Mouse (Mus musculus) c-Kit-positive CD71-positive TER-119-positive erythroid progenitor cells, embryonic 14.5 days (primary cell): ENCODE data around the gene Btg1.

Experiments
- DNase-seq: peaks from one replicate; pipeline ENCODE4 v3.0.0-alpha.2; 2013; ENCODE audit warnings: low spot score

Gene Btg1

DNA sequence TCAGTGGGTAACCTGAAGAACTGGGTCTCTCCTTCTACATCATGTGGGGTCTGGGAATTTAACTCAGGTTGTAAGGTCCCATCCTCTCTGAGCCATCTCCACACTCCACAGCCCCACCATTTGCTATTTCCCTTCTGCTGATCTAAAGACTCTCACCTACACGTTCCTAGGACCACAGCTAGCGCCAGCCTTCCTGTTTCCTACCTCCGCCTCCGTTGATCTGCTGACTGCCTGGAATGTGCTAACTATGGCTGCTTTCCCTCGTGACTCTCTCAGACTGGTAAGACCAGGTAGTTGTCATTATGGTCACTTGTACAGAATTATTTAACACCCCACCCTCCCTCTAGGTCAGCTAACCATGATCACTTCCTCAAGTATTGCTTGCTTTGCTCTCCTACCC, 13.3 kb downstream of the Btg1 start:
- no peak for DNase-seq

DNA sequence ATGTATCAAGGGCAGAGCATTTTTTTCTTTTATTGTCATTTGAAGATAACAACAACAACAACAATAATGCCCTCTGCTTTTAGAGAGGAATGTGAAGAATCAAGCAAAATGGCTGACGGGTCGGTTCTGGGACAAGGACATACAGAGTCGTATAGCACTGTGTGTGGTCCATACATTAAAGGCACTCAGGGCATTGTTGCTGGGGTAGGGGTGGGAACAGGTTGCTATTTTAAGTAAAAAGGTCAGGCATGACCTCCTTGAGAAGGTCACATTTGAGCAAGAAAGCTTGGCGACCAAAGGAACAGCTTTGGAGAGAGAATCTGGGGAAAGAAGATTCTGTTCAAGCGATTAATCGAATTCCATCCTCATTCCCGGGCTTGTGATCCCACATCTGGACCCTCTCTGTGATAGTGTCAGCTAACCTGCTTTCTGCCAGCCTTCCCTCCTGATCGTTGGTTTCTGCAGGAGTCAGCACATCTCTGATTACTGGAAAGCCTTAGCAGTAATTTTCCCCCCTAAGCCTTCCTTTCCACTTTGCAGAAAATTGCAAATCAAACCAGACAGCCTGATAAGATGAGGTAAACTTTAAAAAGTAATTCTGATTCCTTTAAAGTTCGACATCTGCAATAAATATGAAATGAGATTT, 14.4 kb downstream of the Btg1 start:
- no peak for DNase-seq

DNA sequence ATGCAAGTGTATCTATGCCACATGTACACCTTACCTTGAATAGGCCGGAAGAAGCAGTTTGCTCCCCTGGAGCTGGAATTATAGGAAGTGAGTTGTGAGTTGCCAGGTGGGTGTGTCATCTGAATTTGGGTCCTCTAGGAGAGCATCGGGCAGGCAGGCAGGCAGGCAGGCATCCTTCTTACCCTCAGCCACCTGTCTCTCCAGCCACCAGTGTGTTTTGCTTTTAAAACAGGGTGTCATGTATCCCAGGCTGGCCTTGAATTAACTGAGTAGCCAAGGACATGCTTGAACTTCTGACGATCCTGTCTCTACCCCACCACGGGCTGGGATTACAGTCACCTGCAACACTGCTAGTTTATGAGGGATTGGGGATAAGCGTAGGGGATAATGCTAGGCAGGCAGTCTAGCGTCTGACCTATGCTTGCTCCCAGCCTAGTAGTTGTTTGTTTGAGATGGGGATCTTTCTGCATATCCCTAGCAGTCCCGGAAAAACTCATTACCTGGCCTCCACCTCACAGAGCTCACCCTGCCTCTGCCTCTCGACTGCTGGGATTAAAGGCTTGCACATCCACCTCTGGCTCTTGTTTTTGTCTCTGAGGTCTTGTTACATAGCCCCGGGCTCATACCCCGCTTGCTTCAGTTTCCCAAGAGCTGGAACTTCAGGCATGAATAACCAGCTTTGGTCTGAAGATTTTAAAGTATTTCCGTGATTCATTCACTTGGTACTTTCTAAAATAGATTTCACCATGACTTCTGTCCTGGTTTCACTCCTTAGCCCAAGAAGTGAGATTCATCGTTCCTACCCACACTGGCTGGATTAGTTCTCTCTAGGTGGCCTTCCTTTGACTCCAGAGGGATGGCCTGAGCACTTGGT, 15.7 kb downstream of the Btg1 start:
- DNase-seq, result no peak

DNA sequence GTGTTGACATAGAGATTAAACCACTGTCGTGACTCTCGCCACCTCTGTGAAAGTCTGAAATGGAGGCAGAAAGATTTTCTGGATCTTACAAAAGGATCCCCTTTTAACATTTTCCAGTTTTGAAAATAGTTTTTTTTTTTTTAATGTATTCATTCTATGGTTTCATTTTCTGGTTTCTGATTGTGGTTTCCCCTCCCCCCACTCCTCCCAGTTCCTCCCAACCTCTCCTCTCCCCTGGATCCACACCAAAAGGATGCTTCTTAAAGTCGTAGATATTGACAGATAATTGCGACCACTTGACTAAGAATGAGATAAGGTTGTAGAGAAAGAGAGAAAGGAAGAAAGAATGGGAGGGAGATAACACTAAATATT, 16.3 kb downstream of the Btg1 start:
- no peak for DNase-seq

DNA sequence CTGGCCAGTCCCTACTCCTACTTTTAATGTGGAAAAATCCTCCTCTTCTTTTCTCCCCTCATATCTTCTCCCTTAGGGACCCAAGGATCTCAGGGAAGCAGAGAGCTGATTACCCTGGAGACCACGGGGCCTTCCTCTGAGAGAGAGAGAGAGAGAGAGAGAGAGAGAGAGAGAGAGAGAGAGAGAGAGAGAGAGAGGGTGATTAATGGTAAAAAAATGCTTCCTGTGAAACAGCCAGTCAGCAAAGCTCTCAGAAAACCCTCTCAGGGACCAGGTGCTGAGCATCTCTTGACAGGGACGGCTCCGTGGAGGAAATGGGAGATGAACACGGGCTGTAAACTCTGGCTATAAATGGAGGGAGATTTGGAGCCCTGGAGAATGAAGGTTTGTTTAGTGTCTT, 18.7 kb downstream of the Btg1 start:
- no peak for DNase-seq

DNA sequence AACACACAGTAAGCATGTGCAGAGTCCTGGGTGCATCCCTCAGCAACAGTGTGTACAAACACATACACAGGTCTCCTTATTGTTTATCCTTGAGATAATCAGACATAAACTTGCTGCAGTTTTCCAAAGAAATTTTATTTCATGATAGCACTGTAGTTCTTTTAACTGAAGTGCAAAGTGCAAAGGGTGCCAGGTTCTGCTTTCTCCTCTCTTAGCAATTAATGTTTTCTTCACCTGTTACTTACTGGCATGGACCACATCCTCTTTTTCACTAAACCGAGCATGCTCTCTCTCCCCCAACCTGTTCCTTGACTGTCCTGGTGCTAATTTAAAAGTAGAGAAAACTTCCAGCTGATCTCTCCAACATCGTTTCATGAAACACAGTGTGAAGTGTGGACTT, 21.7 kb downstream of the Btg1 start:
- no peak for DNase-seq

DNA sequence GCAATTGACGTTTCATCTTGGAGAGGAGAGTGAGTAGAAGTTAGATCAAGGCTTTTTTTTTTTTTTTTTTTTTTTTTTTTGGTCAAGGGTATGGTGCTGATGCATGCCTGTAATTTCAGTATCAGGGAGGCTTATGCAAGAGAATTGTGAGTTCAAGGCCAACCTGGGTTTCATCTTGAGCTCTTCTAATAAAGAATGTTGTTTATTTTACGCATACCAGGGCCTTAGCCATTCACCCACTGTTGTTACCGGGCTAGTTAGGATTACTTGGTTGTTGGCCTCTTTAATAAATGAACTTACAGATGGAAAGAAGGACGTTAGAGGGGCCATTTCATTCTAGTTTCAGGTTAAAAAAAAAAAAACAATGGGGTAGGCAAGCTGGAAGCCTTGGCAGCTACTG, 25.2 kb downstream of the Btg1 start:
- no peak for DNase-seq

DNA sequence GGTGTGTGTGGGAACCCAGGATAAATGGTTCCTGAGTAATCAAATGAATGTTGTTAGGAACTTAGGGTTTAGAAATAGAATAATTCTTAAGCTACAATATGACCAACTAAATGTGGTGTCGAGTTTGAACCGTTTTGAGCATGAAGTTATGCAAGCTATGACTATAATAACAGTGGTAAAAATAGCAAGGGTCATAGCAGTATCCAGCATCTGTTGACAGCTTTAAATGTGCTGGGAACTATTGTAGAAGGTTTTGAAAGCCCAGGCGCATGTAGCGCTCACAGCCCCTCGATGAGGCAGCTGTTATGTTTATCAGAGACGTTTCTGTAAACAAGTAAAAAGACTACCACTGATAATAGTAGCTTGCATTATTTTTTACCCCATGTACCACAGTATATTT, 25.9 kb downstream of the Btg1 start:
- DNase-seq, result no peak

DNA sequence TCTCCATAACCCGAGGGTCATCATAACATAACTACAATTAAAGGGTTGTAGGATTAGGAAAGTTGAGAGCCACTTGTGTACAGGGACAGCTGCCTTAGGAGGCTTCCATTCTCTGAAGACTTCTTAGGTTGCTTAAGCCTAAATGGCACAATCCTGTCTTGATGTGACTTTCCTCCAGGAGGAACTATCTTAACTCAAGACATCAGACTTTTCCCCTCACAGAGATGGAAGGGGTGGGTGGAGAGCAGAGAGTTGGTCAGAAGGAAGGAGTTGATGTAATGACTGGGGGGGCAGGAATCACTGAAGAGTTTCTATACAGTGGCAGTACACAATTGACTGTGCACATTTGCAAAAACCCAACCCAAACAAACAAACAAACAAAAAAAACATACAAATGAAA, 28.4 kb downstream of the Btg1 start:
- no peak for DNase-seq

DNA sequence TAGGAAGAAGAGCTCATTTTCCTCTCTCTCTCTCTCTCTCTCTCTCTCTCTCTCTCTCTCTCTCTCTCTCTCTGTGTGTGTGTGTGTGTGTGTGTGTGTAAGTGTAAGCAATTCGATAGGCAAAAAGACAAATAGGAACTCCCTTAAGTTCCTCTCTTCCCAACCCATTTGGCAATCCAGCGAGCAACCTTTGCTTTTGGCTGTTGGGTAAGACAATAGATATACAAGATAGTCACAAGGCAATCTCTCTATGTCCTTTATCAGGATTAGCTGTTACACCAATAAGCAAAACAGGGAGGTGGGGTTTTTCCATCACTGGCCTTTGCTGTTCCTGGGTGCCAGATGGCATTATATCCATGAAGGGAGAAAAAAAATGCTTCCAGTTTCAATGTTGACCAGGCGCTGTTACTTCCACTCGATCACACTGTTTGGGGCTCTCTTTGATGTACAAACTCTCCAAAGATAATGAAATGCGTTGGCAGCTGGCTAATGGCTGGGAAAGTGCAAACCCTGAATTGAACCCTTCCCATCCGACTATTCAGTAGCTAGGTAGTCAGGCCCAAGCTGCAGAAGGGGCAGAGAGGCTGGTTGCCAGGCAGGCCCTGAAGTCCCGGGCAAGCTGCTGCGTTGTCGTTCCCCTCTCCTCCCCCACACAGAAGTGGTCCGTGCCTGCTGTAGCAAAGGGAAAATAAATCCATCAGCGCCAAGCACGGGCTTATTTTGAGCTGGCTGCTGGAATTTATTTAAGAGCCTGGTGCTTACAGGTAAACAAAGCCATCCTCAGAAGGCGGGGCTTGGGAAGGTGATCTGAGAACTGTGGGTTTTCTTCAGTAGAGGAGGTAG, 29.4 kb downstream of the Btg1 start:
- no peak for DNase-seq

DNA sequence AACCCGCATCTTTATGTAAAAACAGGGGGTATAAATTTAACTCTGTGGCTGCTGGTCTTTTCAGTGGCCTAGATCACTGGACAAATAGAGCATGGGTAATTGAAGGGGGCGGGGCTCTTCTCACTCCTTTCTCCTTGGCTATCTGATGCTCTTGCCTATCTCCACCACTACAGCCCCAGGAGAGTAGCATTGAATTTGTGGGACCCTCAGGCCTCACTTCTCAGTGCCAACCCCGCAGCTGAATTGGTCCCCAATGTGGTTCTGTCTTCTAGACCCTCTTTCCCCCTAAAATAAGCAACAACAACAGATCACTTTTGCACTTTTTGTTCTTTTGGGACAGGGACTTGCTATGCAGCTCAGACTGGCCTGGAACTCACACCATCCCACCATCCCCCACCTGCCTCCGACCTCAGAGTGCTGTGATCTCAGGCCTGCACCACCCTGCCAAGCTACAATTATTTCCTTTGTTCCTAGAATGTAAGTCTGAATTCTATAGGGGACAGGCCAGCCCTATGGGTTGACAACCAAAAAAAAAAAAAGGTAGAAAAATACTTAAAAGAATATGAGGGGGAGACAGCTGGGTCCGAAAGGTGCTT, 30.2 kb downstream of the Btg1 start:
- no peak for DNase-seq

DNA sequence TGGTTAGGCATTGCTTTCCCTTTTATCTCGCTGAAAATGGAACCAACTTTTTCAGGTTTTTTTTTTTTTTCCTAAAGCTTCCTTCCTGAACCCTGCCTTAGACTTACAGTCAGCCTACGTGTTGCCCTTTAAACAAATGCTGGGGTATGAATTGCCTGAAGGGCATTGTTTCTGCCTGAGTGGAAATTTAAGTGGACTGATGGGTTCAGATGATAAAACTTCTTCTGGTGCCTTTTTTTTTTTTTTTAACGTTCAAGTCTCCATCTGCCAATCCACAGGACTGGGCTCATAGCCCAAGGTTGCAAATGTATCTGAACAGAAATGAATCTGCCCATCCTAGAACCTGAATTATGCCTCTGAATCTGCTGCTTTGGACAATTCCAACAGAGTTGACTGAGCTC, 31.4 kb downstream of the Btg1 start:
- no peak for DNase-seq

DNA sequence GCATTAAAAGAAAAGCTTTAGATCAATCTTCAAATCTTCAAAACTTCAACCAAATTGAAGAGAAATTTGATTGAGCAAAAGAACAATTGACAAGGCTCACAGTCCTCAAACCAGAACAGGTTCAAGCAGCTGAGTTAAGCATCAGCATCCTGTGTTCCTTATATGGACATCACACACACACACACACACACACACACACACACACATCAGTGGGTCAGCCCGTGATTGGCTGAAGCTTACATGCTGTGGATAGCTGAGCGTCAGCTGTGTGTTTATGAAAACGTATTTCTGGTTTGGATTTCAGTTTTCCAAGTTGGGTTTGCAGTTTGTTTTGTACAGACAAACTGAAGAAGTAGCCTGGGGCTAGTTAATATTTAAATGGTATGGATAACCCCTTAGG, 32.7 kb downstream of the Btg1 start:
- no peak for DNase-seq

DNA sequence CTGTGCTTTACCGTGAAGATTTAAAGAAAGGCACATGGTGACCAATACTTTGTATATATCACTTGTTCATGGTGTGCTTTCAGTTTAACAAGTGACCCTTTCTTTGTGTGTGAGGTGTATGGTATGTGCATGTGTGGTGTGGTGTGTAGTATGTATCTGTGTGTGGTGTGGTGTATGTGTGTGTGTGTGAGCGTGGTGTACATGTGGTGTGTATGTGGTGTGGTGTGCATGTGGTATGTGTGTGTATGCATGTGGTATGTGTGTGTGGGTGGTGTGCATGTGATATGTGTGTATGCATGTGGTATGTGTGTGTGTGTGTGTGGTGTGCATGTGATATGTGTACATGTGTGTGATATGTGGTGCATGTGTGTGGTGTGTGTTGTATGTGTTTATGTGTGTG, 35.6 kb downstream of the Btg1 start:
- DNase-seq, result no peak

DNA sequence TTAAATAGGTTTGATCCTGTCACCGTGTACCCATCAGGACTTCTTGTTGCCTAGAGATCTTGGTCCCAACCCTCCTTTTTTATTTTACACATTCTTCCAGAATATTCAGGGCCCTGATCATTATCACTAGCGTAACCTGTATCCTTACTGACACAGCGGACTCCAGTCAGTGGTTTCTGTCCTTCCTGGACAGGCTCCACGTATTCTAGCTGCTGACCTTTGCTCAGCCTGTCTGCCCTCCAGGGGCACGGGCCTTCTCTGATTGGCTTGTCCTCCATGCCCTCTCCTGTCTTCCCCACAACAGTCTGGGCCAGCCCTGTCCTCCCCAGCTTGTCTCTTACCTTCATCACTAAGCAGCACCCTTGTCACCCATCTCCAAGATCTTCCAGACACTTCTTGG, 36.2 kb downstream of the Btg1 start:
- DNase-seq, result no peak

DNA sequence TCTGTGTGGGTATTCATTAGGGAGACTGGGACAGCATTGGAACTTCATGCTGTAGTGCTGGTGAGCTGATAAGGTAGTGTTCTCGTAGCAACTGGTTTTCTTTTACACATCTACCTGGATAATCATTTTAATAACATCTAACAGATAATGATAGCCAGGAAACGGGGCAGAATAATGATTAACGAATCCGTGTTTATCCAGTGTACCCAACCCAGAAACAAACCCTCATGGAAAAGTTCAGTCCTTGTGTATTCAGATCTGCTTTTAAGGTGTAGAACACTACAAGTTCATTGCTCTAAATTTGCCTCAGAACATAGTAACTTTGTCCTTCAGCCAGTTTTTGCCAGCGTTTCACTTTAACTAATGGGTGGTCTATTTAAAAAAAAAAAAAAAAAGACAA, 37.3 kb downstream of the Btg1 start:
- DNase-seq, result no peak

DNA sequence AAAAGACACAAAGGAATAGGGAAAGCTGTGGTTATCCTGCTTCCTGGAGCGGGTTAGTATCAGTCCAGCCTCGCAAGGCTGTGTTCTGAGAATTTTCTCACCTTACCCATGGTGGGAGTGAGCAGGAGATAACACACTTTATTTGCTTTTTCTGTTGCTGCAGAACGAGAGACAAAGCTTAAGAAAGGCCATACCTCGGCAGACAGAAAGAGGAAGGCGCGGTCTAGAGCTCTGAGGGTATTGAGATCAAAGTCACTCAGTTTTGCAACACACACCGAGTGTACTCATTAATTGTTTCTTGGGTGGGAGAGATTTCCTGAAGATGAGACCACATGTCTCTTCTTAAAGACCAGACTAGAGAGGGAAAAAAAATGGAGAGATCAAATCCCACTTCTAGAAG, 37.8 kb downstream of the Btg1 start:
- no peak for DNase-seq

DNA sequence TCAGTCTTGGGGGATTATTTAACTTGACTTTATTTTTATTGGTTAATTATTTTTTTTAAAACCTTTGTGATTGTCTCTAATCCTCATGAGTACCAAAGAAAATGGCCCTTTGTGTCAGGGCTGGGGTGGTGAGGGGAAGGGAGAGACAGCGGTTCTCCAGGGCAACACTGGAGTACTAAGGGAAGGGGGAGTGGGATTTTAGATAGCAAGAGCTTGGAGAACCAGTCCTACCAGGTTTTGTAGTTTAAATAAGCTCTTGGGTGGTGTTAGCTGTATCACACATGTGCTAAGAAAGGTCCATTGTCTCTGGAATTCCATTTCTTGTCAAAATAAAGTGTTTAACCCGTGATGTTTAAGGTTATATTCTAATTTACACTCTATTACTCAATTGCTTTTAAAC, 38.3 kb downstream of the Btg1 start:
- DNase-seq, result no peak

DNA sequence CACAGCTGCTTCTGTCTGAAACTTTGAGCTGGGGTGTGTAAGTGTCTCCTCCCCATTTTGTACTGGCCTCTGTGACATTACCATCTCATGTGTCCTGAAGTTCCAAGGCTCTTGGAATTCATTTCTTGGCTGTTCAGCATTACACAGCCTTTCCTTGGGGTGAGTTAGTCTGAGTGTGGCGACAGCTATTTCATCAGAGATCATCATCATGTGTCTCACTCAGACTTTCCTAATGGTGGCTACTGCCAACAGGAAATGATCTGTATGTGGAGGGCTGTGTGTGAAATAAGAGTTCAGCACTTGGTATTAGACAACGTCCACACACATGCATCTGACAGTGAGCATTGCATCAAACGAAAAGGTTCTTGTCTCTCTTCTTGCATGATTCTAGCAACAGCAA, 39.4 kb downstream of the Btg1 start:
- no peak for DNase-seq

DNA sequence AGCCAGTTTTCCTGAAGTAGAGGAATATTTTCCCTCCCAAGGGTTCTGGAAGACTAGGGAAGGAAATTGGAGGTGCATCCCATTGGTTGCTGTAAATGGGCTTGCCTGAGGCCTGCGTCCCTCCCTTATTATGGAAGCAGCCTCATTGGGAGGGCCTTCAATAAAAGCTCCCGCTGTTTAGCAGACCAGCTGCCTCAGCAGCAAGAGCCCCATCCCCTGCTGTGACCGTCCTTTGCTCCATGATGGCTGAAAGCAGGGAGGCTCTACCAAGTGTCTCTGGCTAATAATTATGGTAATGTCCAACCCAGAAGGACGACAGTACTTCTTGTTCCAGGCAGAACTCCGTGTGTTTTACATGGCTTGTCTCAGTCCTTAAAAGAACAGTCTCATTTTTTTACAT, 42.1 kb downstream of the Btg1 start:
- no peak for DNase-seq

DNA sequence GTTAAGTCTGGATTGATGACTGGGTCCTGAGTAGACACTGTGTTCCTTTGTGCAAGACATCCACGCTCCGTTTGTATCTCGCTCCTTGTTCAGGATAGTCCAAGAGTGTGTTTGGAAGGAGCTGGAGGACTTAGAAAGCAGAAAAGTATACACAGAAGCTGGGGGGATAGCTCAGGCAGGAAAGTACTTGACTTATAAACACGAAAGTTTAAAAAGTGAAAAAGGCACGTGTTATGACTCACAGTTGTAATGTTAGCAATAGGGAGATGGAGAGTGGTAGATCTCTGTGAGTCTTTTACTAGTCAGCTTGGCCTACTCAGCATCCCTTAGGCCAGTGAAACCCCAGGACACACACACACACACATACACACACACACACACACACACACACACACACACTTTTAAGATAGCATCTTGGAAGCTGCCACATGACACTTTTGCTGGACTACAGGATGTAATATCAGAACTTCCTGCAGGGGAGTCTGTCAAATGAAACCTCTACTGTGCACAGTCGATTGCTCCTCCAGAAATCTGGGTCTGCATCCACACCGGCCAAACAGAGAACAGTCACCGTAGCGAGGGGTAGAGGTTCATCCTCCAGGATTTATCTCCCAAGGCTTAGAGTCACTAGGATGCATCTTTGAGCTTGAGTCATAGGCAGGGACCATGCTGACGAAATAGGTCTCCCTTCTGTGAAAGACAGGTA, 43.6 kb downstream of the Btg1 start:
- DNase-seq, result no peak

DNA sequence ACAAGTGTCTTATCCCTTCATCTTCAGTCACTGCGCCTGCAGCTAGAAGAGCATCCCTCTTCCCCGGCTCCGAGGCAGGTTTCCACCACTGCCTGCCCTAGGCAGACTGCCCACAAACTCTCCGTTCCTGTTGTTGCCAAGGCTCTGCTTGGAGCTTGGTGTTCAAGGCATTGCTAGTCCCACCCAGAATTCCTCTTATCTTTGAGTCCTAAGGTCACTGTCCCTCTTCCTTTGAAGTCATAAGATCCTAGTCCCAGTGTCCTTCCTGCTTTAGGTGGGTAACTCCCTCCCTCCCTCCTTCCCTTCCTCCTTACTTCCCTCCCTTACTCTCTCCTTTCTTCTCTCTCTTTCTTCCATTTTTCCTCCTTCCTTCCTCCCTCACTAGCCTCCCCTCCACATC, 46.2 kb downstream of the Btg1 start:
- no peak for DNase-seq
